Mouse (Mus musculus) R1 (cell line): ENCODE measurements around the gene Klrb1b.
A peak's percentile ranks its signal among the peaks of the same experiment; 100 is the strongest.
"Not testable (repeated sequence)": the region's sequence is repeated elsewhere in the genome, so short reads cannot be mapped to it uniquely, and the experiment has no call there.

Experiments
- DNase-seq: peaks from one replicate; pipeline ENCODE4 v3.0.0-alpha.2; 2018; ENCODE audit warnings: low read depth, low spot score

Gene Klrb1b

GRCm38 (mm10) chr6:128841327-128842089 lies 15.4 kb upstream of the Klrb1b start:
- no peak for DNase-seq

- DNase-seq, result not testable (repeated sequence)
These were observed 14.5 kb upstream of the Klrb1b start for GRCm38 (mm10) chr6:128840669-128841068.

GRCm38 (mm10) chr6:128839921-128840320 lies 13.8 kb upstream of the Klrb1b start:
- no peak for DNase-seq

GRCm38 (mm10) chr6:128839266-128839771 lies 13.2 kb upstream of the Klrb1b start:
- DNase-seq, result peak; percentile 95

- DNase-seq, result peak; percentile 84
These were observed 12.5 kb upstream of the Klrb1b start for GRCm38 (mm10) chr6:128838342-128839265.

GRCm38 (mm10) chr6:128837454-128838341 lies 11.6 kb upstream of the Klrb1b start:
- peak; percentile 37 for DNase-seq

GRCm38 (mm10) chr6:128836955-128837334 lies 10.8 kb upstream of the Klrb1b start:
- DNase-seq, result no peak

GRCm38 (mm10) chr6:128836191-128836954 lies 10.2 kb upstream of the Klrb1b start:
- no peak for DNase-seq

- no peak for DNase-seq
These were observed 9.4 kb upstream of the Klrb1b start for GRCm38 (mm10) chr6:128835571-128835970.

- no peak for DNase-seq
These were observed 6.9 kb upstream of the Klrb1b start for GRCm38 (mm10) chr6:128833046-128833445.

GRCm38 (mm10) chr6:128829837-128830236 lies 3.7 kb upstream of the Klrb1b start:
- DNase-seq, result no peak

- no peak for DNase-seq
These were observed 650 bp upstream of the Klrb1b start for GRCm38 (mm10) chr6:128826781-128827180.

GRCm38 (mm10) chr6:128818083-128818802 lies 7.9 kb downstream of the Klrb1b start:
- no peak for DNase-seq

- no peak for DNase-seq
These were observed 17.6 kb downstream of the Klrb1b start for GRCm38 (mm10) chr6:128808532-128808931.

GRCm38 (mm10) chr6:128807021-128807420 lies 19.1 kb downstream of the Klrb1b start:
- peak; percentile 46 for DNase-seq

- DNase-seq, result peak; percentile 72
These were observed 21.1 kb downstream of the Klrb1b start for GRCm38 (mm10) chr6:128804823-128805640.

GRCm38 (mm10) chr6:128802999-128803857 lies 22.9 kb downstream of the Klrb1b start:
- DNase-seq, result peak; percentile 98

- no peak for DNase-seq
These were observed 23.6 kb downstream of the Klrb1b start for GRCm38 (mm10) chr6:128802557-128802956.
